Mouse (Mus musculus): ENCODE results near the gene Scamp5.

DNA sequence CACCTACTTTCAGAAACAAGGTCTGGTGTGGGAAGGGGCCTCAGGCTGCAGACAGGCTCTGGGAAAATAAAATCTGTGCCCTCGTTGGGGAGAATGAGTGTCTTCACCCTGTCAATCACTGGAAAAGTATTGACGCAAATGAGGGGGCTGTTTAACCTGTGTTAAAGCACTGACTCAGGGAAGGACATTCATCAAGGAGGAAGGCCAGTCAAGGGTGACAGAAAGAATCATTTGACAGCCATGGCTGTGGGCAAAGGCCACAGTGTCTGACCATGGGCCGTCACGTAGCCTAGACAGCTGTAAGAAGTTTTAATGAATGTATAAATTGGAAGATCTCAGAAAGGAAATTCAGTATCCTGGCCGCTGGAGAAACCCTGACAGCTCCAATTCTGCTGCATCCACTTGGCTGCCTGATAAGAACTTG lies 46.2 kb downstream of the Scamp5 start:
- TF ChIP-seq CTCF (IDR thresholded peaks at IDR 0.05; ENCODE audit: low read depth) (no peak), EP300 (IDR thresholded peaks at IDR 0.05; ENCODE audit: low read depth) (no peak)
